Mouse (Mus musculus) ES-E14 (cell line): ENCODE measurements around the gene Ythdf2.

Experiments used
- CHD2 ChIP-seq: IDR thresholded peaks from 2 replicates; pipeline ENCODE4 v1.6.1; 2014; ENCODE audit warnings: mild to moderate bottlenecking, low read depth, low read length, inconsistent platforms
- HCFC1 ChIP-seq: IDR thresholded peaks from 2 replicates; pipeline ENCODE4 v1.6.1; 2012; ENCODE audit warnings: low read length, inconsistent platforms, borderline replicate concordance; ENCODE audit not compliant: insufficient read depth
- ZC3H11A ChIP-seq: IDR thresholded peaks from 2 replicates; pipeline ENCODE4 v1.6.1; 2012; ENCODE audit warnings: low read depth, mild to moderate bottlenecking, inconsistent platforms, low read length, borderline replicate concordance
- ZNF384 ChIP-seq: IDR thresholded peaks from 2 replicates; pipeline ENCODE4 v1.6.1; 2012; ENCODE audit warnings: low read depth, low read length, inconsistent platforms

GRCm38 (mm10) chr4:132230422-132230821, 18.3 kb upstream of the Ythdf2 start:
- no peak for TF ChIP-seq HCFC1
- no peak for TF ChIP-seq ZC3H11A
- no peak for TF ChIP-seq CHD2
- TF ChIP-seq ZNF384: no peak
